Mouse (Mus musculus) testis, adult 2 months (tissue): ENCODE results near the gene Slc4a2.
A peak's percentile ranks its signal among the peaks of the same experiment; 100 is the strongest.

ENCODE experiments used
- CTCF ChIP-seq: fragments of 200-500 bp; IDR thresholded peaks from 2 replicates; pipeline ENCODE4 v1.5.1; 2012; ENCODE audit warnings: low read depth, mild to moderate bottlenecking, inconsistent platforms, low read length, moderate library complexity; ENCODE audit not compliant: control insufficient read depth, insufficient read depth, insufficient replicate concordance
- POLR2A ChIP-seq: fragments of 200-500 bp; IDR thresholded peaks from 2 replicates; pipeline ENCODE4 v1.6.1; 2012; ENCODE audit warnings: low read depth, mild to moderate bottlenecking, inconsistent platforms, low read length, moderate library complexity; ENCODE audit not compliant: control insufficient read depth

DNA sequence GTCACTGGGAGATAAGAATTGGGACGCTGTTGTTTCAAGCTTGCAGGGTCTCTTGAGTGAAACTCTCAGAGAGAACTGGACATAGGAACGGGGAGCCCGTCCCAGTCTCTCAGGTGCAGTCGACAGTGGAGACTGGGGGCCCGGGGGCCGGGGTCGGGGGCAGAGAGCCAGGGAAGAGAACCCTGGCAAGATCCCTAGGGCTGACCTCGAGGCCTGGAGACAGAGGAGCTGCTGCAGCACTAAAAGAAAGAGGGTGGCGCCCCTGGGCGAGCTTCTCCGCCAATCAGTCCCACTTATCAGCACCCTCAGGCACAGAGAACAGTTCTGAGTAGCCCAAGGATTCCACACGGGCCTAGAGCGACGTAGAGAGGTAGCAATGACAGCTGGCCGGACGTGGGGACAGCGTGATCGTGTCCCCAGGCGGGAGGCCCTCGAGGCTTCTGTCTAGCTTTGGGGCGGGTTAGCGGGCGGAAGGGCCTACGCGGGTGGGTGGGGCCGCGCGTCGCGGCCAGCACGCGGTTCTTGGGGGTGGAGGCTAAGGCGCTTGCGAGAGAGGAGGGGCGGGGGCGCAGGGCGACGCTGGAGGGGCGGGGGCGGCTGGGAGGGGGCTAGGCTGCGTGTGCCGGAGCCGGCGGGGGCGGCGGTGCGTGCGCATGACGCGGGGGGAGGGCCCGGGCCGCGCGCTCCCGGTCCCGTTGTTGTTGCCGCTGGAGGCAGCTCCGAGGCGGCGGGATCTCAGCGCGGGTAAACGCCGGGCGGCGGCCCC is 27.8 kb downstream of the Slc4a2 start:
- TF ChIP-seq POLR2A, result peak; percentile 52
- no peak for TF ChIP-seq CTCF
